Mouse (Mus musculus) forebrain, embryonic 15.5 days (tissue): ENCODE measurements around the gene Hoxa6. TPM values are rescaled to one million over a fixed set of nuclear protein-coding genes. Genes with fewer than 3 reads are reported as not detected.

Experiments used
- ATAC-seq: fragments of 200-750 bp; cut with Nextera tagmentation; replicated peaks from 2 replicates; pipeline ENCODE4 v1.8.0; 2017; ENCODE audit warnings: mild to moderate bottlenecking, moderate TSS enrichment, moderate library complexity
- H3K27ac ChIP-seq: fragments of 300-500 bp; sonication (generic); replicated peaks from 2 replicates; pipeline ENCODE4 v1.5.1; 2015; ENCODE audit warnings: mild to moderate bottlenecking, inconsistent platforms
- H3K27me3 ChIP-seq: fragments of 300-500 bp; sonication (generic); 2 replicates; pipeline ENCODE4 v1.6.1; 2015; ENCODE audit warnings: inconsistent platforms
- H3K36me3 ChIP-seq: fragments of 300-500 bp; sonication (generic); 2 replicates; pipeline ENCODE4 v1.6.1; 2015; ENCODE audit warnings: mild to moderate bottlenecking, inconsistent platforms
- H3K4me1 ChIP-seq: fragments of 300-500 bp; sonication (generic); 2 replicates; pipeline ENCODE4 v1.6.1; 2015; ENCODE audit warnings: inconsistent platforms
- H3K4me2 ChIP-seq: fragments of 300-500 bp; sonication (generic); replicated peaks from 2 replicates; pipeline ENCODE4 v1.6.1; 2015; ENCODE audit warnings: mild to moderate bottlenecking, inconsistent platforms
- H3K4me3 ChIP-seq: fragments of 300-500 bp; sonication (generic); 2 replicates; pipeline ENCODE4 v1.5.1; 2015; ENCODE audit warnings: mild to moderate bottlenecking, inconsistent platforms
- H3K9ac ChIP-seq: fragments of 300-500 bp; sonication (generic); replicated peaks from 2 replicates; pipeline ENCODE4 v1.6.1; 2015; ENCODE audit warnings: mild to moderate bottlenecking, inconsistent platforms
- H3K9me3 ChIP-seq: fragments of 300-500 bp; sonication (generic); 2 replicates; pipeline ENCODE4 v1.6.1; 2016; ENCODE audit warnings: inconsistent platforms
- WGBS: fragments of 180-500 bp; shearing (Covaris S2); methylation state at CpG from one replicate; pipeline ENCODE4 v1.1.7; 2015; ENCODE audit warnings: mixed read lengths; 5-methylcytosine and 5-hydroxymethylcytosine counted together
- microRNA counts: library from miRNA; unstranded; fragments of <30 nt; microRNA quantifications from one replicate; lab custom pipeline; 2016
- microRNA-seq: library from miRNA; unstranded; fragments of <30 nt; microRNA quantifications from one replicate; pipeline ENCODE4, GENCODE M21; 2016
- polyA plus RNA-seq: library from polyadenylated mRNA; unstranded; fragments of >200 nt; fragmentation: Nextera tagmentation; extraction: Ambion mirVana; gene quantifications from 2 replicates; pipeline ENCODE4 v1.2.1, GENCODE M21; 2015

The Hoxa6 gene
- polyA plus RNA-seq, 1 experiment from 2014 or later: not detected

DNA sequence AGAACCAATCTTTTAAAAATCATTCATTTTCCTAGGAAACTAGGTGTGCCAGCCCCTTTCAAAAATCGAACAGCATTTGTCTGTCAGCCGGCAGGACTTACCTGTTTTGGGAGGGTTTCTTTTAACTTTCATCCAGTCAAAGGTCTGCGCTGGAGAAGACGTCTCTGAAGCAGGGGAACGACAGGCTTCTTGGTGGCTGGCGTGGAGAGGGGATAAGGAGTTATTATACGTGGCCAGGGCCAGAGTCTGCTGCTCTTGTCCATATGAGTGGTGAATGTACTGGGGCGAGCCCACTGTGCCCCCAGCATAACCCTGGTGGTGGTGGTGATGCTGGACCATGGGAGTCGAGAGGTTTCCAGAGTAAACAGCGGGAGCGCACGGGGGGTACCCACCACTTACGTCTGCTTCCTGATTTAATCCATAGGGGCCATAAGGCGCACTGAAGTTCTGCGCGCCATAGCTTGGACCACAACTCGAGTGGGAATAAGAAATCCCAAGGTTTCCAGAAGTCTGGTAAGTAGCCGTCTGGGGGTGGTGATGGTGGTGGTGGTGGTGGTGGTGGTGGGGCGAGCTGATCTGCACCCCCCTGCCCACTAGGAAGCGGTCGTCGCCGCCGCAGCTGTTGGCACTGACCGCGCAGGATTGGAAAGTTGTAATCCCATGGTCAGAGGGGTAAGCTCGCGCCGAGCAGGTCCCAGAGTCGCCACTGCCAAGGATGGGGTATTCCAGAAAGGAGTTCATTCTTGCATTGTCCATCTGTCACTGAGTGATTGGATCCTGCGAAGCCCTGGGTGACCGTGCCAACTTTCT lies 50.9 kb downstream of the Hoxa6 start:
- Histone ChIP-seq H3K27ac (no peak overlapping the region), H3K9me3 (no peaks in the 10 kb centered on the region), H3K4me2 (peak overlapping the region; percentile 93), H3K27me3 (peaks cover 97% of the 10 kb centered on the region), H3K4me1 (peaks cover 14% of the 10 kb centered on the region), H3K4me3 (peak overlapping the region; percentile 46), H3K9ac (no peak overlapping the region), H3K36me3 (no peaks in the 10 kb centered on the region)
- ATAC-seq: peak; percentile 29
- 2% methylated on average over 32 of the region's 32 CpGs for WGBS

DNA sequence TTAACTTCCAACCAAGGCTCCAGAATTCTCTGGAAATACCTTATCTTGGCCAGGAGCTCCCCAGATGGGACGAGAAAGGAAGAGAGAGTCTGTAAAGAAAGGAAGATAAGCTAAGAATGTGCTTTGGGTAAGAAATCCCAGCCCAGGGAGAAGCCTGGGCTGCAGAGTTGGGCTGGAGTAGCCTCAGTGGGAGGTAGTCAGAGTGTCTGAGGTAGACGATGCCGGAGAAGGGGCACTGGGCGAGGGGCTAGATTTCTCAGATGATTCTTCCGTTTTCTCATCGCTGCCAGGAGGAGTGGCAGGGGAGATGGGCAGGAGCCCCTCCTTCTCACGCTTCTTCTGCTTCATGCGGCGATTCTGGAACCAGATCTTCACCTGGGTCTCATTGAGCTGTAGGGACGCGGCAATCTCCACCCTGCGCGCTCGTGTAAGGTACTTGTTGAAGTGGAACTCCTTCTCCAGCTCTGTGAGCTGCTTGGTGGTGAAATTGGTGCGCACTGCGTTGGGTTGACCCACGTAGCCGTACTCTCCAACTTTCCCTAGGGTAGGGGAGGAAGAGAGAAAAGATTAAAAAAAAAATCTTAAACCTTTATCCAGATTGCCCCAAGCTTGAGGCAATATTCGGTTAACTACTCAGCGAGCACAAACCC lies 51.8 kb downstream of the Hoxa6 start:
- Histone ChIP-seq H3K4me1 (peaks cover 14% of the 10 kb centered on the region), H3K9me3 (no peaks in the 10 kb centered on the region), H3K36me3 (no peaks in the 10 kb centered on the region), H3K4me3 (no peak overlapping the region), H3K27ac (no peak overlapping the region), H3K9ac (no peak overlapping the region), H3K4me2 (no peak overlapping the region), H3K27me3 (peaks cover 97% of the 10 kb centered on the region)
- ATAC-seq: no peak
- 1% methylated on average over 20 of the region's 20 CpGs for WGBS

MicroRNAs within 50 kb of the gene (microRNA counts, 519-probe panel; counts per million panel counts)
- not detected for microRNA mmu-miR-196b (lab: Ali Mortazavi, UCI)

Small RNA genes lying within 50 kb of the gene (microRNA-seq; reads per million reads assigned to microRNA genes)
- 30.1 reads per million, percentile 38 among the genes with 10 or more reads in this experiment for gene Mir196b

Other genes with a start within 250 kb of the Hoxa6 start
- 5.0 and 7.4 TPM in 2 replicates for gene Skap2, start 196.2 kb downstream of the Hoxa6 start, polyA plus RNA-seq
- not detected in 2 replicates for gene Hoxa1, start 50.4 kb downstream of the Hoxa6 start, polyA plus RNA-seq
- gene Hoxa2, start 43.9 kb downstream of the Hoxa6 start, polyA plus RNA-seq: not detected in 2 replicates
- not detected in 2 replicates for gene 5730596B20Rik, start 31.2 kb downstream of the Hoxa6 start, polyA plus RNA-seq
- not detected in 2 replicates for gene Hoxa4, start 17.0 kb downstream of the Hoxa6 start, polyA plus RNA-seq
- not detected in 2 replicates for gene Hoxa5, start 4.1 kb downstream of the Hoxa6 start, polyA plus RNA-seq
- gene Hoxa3, start 4.6 kb upstream of the Hoxa6 start, polyA plus RNA-seq: not detected in 2 replicates
- not detected in 2 replicates for gene Gm28308, start 4.6 kb upstream of the Hoxa6 start, polyA plus RNA-seq
- gene Hoxa7, start 13.1 kb upstream of the Hoxa6 start, polyA plus RNA-seq: not detected in 2 replicates
- gene Hoxa9, start 22.4 kb upstream of the Hoxa6 start, polyA plus RNA-seq: not detected in 2 replicates
- not detected in 2 replicates for gene Hoxa10, start 32.1 kb upstream of the Hoxa6 start, polyA plus RNA-seq
- not detected in 2 replicates for gene Hoxa11, start 37.1 kb upstream of the Hoxa6 start, polyA plus RNA-seq
- not detected in 2 replicates for gene Hoxa13, start 52.2 kb upstream of the Hoxa6 start, polyA plus RNA-seq
- not detected in 2 replicates for gene Evx1, start 104.8 kb upstream of the Hoxa6 start, polyA plus RNA-seq